Mouse (Mus musculus) left cerebral cortex, postnatal 4 days (tissue): ENCODE results near the gene Tmem25. TPM values are rescaled to one million over a fixed set of nuclear protein-coding genes. Genes with fewer than 3 reads are reported as not detected.

Experiments used
- DNase-seq: peaks from one replicate; pipeline ENCODE4 v3.0.0-alpha.2; 2022
- intact Hi-C: fragments of 180-260 bp; cut with DNase I; formaldehyde crosslinking; loops from one replicate; pipeline ENCODE4 v1.15.1; 2025
- total RNA-seq, 2 experiments: library from RNA; stranded (reverse); gene quantifications; 2 replicates each; pipeline ENCODE4 v1.2.3; 2021

Gene Tmem25
- total RNA-seq = 10 to 100 TPM; 17.9 to 20.1 TPM

DNA sequence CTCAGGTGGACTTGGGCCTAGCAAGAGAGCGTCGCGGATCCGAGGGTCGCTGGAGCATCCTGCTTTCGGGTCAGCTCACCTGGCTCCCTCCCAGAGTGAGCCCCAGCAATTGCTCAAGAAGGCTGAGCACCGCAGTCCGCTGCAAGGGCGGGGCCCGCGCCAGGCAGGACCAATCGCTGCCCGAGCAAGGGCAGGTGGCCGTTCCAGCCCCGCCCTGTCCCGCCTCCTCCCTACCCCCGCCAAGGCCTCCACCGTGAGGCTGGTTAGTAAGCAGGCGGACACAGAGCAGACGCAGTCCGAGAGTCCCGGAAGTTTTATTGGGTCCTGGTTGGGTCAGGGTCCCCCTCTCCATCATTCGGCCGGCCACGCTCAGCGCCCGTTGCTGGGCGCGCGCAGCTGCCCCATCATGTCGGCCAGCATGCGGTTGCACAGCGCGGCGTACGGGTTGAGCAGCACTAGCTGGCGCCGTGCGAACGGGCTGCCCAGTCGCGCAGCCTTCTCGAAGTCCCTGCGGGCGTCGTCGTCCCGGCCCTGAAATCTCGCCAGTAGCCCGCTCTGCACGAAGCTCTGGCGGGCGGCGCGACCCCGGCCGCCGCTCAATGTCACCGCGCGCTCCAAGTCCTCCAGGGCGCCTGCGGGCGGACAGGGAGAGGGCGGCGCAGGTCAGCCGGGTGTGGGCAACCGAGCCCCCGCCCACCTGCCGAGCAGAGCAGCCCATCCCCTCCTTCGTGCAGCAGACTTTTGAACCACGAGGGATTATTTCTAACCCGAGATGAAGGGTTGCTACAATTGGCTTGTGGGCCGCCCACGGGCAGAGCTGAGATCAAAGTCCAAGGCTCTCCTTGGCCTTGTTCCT is at the start of gene Tmem25:
Gene Tmem25, minus strand, starts transcription at position 206 of the 856 bp plus-strand sequence.
- DNase-seq = peak; percentile 90
- intact Hi-C loops = no loop called here

DNA sequence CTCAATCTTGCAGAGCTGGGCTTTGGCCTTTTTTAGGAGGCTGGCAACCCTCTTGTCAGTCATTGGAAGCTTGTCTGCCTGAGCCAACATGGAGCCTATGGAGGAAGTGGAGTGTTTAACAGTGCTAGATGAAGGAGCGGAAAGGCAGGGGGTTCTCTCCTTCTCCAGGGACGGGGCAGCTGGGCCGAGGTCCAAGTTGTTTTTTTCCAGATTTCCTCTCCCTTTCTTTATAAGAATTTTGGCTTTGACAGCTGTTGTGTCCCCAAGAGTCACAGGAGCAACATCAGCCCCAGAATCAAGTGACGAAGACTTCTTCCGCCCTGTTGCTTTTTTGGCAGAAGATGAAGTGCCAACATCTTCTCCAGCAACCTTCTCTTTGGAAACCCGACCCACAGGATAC is 48.3 kb upstream of the Tmem25 start:
- intact Hi-C loops = loop anchor here (10.0 kb wide), 1 partner anchor 1017 kb away; no protein-coding TSS in a partner anchor
- no peak for DNase-seq

DNA sequence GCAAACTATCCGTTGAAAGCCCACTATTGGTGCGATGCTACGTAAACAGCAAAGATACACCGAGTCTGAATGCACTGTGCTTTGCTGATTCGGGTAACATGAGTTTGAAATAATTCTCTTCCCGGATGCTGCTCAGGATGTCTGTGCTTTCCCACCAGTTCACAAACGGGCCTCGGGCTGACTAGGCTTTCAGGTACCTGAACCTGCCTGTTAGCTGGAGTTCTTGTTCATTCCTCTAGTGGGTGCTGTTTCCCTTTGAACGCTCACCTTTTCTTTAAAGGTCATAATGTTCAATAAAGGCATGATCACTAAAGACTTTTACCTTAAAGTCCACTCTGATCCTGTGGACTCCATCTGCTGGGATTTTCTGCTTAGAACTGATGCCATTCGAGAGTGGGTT is 42.1 kb upstream of the Tmem25 start:
- DNase-seq = no peak
- intact Hi-C loops = loop anchor here (10.0 kb wide), 1 partner anchor 1024 kb away; no protein-coding TSS in a partner anchor

DNA sequence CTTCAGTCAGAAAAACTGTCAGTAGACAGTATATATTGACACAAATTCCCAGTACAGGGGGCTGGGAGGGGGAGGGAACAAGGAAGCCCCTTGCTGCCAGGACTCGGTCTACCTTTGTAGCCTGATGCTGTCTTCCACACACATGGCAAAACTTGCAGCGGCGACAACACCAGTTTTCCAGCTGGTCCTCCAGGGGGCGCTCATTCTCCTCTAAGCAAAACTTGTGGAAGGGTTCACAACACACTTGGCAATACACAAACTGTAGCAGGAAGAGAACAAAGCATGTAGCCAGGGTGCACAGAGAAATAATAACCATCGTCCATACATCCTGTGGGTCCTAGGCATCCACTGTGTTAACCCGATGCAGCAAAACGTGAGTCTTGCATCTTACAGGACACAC is 37.3 kb upstream of the Tmem25 start:
- intact Hi-C loops = loop anchor here (5.0 to 10.0 kb wide), 3 partner anchors 46 to 308 kb away; partner anchors contain the start of genes Atp5l and Kmt2a
- peak; percentile 79 for DNase-seq

DNA sequence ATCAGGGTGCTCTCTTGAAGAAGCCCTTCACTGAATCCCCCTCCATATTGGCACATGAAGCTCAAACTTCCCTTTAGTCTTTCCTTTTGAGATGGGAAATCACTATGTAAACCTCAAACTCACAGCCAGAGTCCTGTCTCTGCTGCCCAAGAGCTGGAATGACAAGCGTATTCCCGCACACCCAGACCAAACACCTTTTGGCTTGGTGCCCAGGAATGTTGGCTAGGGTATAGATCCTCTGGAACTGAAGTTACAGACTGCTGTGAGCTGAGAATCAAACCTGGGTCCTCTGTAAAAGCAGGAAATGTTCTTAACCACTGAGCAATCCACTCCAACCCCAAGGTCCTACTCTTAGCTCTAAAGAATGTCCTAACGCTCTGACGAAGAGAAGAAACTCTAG is 33.2 kb upstream of the Tmem25 start:
- peak; percentile 18 for DNase-seq
- intact Hi-C loops = loop anchor here (10.0 kb wide), 1 partner anchor 312 kb away; no protein-coding TSS in a partner anchor

DNA sequence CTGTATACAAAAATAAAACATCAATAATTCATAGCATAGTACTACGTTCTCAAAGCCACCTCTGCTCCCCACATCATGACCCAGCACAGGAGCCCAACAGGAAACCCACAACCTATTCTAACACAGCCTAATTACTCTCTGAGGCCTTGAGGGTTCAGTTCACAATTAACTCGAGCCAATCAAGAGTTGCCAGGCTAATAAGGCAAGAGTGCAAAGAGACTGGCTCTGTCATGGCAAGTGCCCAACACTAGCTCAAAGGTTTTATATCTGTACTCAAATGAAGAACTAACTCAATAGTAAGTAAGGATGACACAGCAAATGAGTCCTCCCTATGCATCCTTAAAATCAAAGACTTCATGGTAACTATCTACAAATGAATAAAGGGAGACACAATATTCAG is 31.4 kb upstream of the Tmem25 start:
- DNase-seq = no peak
- intact Hi-C loops = loop anchor here (10.0 kb wide), 1 partner anchor 314 kb away; no protein-coding TSS in a partner anchor

DNA sequence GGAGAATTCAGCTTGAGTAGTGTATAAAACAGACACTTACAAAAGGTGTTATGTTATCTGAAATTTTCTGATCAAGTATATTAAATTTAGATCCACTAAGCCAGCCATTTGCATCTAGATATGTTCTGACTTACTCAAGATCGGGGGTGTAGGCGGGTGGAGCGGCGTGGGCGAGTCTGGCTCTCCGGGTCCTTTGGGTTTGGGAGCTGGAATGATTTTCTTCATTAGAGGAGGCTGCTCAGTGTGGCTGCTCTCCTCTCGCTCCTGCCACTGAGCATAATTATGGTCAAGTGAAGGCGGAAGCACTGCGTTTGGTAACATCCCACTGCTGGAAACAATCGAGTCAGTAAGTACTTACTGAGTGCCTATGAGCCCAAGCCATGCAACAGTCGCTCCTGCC is 29.8 kb upstream of the Tmem25 start:
- intact Hi-C loops = loop anchor here (5.0 kb wide), 2 partner anchors 103 to 123 kb away; no protein-coding TSS in a partner anchor
- no peak for DNase-seq

DNA sequence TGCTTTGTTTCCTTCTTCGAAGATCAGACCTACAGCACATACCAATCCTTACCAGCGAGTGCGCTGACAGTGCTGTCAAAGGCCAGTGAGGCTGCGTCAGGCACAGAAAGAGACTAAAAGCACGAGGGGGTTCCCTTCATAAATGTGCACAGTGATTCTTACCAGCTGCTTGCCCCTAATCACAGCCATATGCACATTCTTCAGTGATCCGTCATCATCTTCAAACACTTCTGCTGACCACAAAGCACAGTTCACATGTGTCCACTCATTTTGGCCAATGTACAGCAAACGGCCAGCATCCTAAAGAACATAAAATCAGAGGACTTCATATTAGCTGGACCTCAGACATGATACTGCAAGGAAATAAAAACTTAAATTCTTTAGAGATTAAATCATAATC is 27.6 kb upstream of the Tmem25 start:
- no peak for DNase-seq
- intact Hi-C loops = loop anchor here (5.0 kb wide), 2 partner anchors 106 to 126 kb away; no protein-coding TSS in a partner anchor

DNA sequence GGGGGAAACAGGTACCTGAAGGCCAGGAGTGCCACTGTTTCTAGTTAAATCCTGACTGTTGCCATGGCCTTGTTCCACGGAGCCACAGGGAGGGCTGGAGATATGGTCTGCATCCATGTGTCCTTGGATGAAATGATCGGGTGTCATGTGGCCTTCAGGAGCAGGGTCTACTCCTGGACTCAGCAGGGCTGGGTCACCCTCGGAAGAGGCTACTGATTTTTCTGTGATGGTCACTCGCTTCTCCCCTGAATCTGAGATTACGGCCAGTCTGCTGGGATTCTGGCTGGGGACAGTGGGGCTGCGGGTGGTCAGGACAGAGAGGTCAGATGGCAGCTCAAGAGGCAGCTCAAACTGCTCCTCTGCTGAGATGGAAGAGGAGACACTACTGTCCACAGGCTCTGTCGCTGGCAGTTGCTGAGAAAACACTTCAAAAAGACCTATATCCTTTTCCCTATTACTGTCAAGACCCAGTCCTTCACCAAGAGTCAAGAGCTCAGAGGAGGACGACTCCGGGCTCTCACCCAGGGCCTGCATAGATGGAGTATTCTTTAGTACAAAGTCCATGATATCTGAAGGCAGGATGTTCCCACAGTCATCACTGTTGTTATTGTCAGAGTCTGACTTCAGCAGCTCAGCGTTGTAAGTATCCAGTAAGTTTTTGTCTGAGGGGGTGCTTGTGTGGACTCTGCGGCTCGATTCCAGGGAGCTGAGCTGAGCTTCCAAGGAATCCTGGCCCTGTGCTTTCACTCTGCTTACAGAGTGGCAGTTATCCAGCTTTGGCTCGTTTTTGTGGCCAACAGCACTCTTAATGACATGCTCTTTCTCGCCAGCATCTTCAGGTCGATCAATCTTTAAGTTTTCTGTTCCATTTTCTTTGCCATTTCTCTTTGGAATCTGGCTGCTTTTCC is 21.1 kb upstream of the Tmem25 start:
- intact Hi-C loops = loop anchor here (10.0 kb wide), 1 partner anchor 185 kb away; no protein-coding TSS in a partner anchor
- no peak for DNase-seq

DNA sequence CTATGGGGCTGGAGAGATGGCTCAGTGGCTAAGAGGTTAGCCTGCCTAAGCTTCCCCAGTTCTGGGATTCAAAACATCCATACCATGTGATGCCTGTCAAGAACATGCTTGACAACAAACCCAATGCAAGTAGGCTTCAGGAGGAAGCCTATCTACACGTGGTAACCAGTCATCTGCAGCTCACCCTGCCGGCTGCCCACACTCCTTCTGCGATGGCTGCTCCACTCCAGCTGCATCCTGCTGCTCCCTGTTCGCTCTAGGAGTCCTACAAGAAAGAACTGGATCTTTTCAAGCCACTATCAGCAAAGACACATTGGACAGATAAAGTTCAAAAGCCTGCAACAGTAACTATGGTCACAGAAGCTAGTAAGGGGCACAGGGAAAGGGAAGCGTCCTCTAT is 18.4 kb upstream of the Tmem25 start:
- DNase-seq = no peak

DNA sequence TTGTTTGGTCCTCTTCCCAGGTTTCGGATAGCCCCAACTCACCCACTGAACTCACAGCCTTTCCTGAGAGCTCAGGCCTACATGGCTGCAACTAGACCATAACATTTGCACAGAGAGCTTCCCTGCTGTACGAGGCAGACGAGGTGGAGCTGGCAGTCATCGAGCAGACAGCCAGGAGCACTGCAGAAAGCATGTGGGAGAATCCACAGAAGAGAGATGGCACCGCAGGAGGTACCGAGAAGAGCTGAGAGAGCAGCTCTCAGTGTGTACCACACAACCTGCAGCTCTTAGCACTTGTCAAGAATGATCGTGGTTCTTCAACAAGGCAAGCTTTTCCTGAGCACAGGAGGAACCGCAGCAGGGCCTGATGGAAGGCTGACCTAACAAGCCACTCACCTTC is 15.1 kb upstream of the Tmem25 start:
- intact Hi-C loops = loop anchor here (10.0 kb wide), 1 partner anchor 179 kb away; no protein-coding TSS in a partner anchor
- no peak for DNase-seq

More for the DNA sequence above, 18.4 kb upstream of the Tmem25 start:
- intact Hi-C loops = loop anchor here (10.0 kb wide), 1 partner anchor 183 kb away; no protein-coding TSS in a partner anchor

DNA sequence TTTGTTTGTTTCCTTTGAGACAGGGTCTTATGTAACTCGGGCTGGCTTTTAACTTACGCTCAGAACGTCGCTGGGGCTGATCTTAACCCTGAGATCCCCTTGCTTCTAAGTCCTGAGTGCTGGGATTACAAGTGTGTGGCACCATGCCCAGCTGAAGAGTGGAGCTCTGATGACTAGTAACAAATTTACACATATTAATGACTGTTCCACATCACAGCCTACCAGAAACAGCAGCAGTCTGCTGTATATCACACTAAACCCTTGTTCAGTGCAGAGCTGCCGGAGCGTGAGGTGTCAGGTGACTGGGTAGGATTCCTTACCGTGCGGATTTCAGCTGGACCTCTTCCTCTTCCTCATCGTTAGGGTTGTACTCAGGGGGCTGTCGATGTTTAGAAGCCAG is 11.2 kb upstream of the Tmem25 start:
- intact Hi-C loops = loop anchor here (10.0 kb wide), 1 partner anchor 176 kb away; no protein-coding TSS in a partner anchor
- DNase-seq = no peak

DNA sequence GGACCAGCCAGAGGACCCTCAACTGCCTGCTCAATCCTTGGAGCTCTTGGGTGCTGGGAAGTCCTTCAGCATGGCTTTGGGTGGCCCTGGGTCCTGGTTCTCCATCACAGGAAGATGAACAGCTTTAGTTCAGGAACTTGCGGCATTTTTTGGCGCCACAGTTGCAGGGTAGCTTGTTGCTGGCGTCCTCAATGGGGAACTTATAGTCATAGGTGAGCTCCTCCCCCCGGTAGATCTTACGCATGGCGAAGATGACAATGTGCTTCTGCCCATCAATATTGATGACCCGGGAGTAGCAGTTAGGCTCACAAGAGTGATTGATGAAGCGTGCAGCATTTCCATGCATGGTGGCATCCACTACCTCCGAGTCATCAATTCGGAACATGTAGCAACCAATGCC is 8.7 kb upstream of the Tmem25 start:
- intact Hi-C loops = no loop called here

DNA sequence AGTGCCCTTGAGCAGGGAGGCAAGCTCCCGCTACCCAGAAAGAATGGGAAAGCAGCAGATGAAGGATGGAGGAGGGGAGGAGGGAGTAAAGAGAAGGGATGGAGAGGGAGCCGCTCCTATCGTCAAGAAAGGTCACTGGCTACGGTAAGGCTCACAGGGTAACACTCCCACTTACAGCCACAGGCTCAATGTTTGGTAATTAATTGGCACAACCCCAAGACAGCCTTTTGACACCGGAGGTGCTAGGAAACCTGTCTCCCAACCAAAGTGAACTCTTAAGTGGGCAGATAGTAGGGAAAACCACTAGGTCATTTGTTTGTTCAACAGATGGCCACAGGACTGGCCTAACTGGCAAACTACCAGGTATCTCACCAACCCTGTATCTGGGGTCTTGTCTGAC is 8.0 kb upstream of the Tmem25 start:
- intact Hi-C loops = no loop called here
- no peak for DNase-seq

More for the DNA sequence above, 8.7 kb upstream of the Tmem25 start:
- no peak for DNase-seq

DNA sequence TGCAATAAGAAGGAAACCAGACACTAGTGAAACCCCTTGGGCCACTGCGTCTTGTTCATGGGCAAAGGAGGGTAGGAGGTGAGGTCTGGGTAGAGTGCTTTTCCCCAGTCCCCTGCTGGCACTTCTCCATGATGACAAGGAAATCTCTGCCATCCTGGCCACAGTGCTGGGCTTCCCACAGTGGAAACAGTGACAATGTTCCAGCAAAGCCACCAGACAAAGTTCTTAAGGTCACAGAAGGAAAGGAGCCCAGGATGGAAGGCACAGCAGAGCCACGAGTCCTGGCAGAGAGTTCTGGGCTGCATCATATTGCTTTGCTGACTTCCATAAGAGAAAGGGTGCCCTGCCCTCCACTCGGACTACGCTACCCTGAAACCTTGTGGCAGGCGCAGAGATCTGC is 6.4 kb upstream of the Tmem25 start:
- intact Hi-C loops = no loop called here
- no peak for DNase-seq

DNA sequence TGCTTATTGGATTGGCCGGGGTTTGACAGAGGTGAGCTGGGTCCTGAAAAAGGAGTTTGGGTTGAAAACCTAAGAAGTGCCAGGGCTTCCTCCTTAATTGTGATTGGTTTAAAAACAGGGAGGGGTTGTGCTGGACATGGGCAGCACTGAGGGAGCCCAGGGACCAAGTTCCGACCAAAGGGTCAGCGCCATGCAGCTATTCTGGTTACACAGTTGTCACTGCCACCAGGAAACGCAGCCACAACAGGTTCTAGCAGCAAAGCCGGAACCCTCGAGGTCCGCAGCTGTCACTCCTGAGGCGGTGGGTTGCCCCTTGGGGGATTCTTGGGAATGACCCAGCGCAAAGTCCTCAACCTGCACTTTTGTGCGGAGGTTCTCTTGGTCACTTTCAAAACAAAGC is 5.6 kb upstream of the Tmem25 start:
- intact Hi-C loops = no loop called here
- DNase-seq = no peak

DNA sequence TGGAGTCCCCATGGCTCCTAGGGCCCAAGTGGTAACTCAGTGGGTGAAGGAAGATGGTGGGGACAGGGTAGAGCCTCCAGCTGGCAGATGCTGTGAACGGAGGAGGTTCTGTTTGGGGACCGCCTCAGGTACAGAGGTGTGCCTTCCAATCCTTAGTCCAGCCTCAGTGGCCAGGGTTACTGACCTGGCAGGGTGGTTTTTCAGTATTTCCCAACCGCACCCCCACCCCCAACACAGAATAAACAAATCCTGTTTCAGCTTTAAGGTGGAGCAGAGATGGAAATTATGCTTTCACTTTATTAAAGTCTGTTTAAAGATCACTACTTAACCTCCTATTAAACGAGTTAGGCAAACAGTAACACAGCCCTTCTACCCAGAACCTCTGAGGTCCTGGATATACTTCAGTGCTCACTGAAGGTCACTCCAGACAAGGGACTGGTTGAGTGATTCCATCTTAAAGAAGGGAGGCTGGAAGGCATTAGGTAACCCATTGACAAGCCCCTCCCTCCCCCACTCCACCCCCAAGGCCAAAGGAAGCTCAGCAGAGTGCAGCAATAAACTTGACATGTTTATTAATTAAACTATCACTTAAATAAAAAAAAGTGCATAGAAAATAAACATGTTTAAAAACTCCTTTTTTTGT is 3.8 kb upstream of the Tmem25 start, which contains the start of gene Ttc36:
Gene Ttc36, minus strand, starts transcription at position 265 of the 643 bp plus-strand sequence.
- intact Hi-C loops = no loop called here
- no peak for DNase-seq

DNA sequence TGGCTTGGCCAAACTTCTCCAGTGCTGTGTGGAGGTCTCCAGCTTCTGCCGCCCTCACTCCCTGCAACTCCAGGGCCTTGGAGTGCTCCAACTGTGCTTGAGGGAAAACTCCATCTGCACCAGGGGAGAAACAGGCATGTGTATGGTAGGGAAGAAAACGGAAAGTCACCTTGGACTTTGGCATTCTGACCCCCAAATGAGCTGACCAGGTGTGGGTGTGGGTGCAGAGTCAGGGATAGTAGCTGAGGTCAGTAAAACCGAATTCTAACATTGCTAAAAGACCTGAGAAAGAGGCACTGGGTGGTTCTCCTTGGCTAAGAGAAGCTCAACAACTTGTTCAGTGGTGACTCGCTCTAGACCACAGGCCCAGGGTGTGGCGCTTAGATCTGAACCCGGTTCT is 2.6 kb upstream of the Tmem25 start:
- intact Hi-C loops = no loop called here
- no peak for DNase-seq

DNA sequence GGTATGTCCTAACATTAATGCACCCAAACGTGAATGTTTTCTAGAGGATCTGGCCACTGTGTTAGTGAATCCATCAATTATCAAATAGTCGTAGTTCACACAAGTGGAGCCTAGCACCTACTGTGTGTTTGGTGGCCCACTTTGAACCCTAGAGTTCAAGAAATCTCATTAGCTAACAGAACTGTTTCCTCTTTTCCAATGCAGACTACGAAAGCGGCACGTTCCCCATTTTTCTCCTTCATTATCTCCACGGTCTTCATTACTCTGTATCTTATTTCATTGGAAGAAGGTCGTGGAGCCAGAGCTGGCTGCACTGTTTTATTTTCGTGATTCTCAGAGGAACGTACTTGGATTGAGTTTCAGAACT is 834 bp upstream of the Tmem25 start:
- intact Hi-C loops = no loop called here
- no peak for DNase-seq

DNA sequence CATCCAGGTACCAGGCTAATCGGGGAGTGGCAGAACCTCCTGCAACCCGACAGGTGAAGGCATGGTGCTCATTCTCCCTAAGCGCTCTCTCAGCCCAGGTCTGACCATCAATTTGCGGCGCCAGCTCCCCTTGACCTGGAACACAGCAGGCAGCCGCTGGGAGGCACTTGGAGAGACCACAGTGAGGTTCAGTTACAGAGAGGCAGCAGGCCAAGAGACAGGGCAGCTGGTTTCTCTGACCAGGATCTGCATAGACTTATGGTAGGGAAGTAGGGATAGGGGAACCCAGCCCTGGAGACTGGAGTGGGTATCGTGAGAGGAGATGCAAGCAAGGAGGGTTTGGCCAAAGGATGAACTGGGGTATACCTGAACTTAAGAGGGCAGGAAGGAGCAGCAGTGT is 809 bp downstream of the Tmem25 start:
- DNase-seq = no peak
- intact Hi-C loops = no loop called here
